14 mouse cellular contexts compared by ENCODE assay signal in genomic region chr10:117517800-117518770, GRCm38 (mm10).
DNase-seq lines count a peak whose midpoint lies in the region; ATAC-seq lines count a peak whose summit lies in the region.
"Had no signal": no experiment of that assay in that cellular context is flagged by ENCODE, and none has a peak within 500 bp of the region (broad histone marks: within the 10 kb centered on the region; RNA-seq: fewer than 3 reads in every experiment).

No protein-coding gene starts in this region.

- no peaks in the 10 kb centered on the region for H3K9me3 ChIP-seq in intestine, embryonic 14.5 days (ENCODE audit: control insufficient read depth, low read length)
- no peaks in the 10 kb centered on the region for H3K9me3 ChIP-seq in intestine, embryonic 15.5 days
- no peaks in the 10 kb centered on the region for H3K9me3 ChIP-seq in lung, embryonic 16.5 days (ENCODE audit: control insufficient read depth, low read length)
- H3K9me3 ChIP-seq in embryonic facial prominence, embryonic 13.5 days = no peaks in the 10 kb centered on the region
- H3K9me3 ChIP-seq in stomach, embryonic 16.5 days (replicated peaks; ENCODE audit: control insufficient read depth, low read length) = no peaks in the 10 kb centered on the region
- H3K9me3 ChIP-seq: G1E had no signal

- H3K27ac ChIP-seq in intestine, embryonic 14.5 days (ENCODE audit: low read depth) = no peak overlapping the region
- H3K27ac ChIP-seq in intestine, embryonic 15.5 days = no peak overlapping the region
- H3K27ac ChIP-seq in lung, embryonic 16.5 days (ENCODE audit: low read length) = peak overlapping the region; percentile 43
- H3K27ac ChIP-seq in embryonic facial prominence, embryonic 13.5 days = 0 out of 2 replicates have a peak overlapping the region, but pooled peaks have one; percentile 39
- H3K27ac ChIP-seq in stomach, embryonic 16.5 days (ENCODE audit: low read length) = peak overlapping the region; percentile 13; the same call in 1 of the 2 replicates

- no peaks in the 10 kb centered on the region for H3K36me3 ChIP-seq in intestine, embryonic 14.5 days (ENCODE audit: control insufficient read depth, insufficient read depth, low read length)
- H3K36me3 ChIP-seq in intestine, embryonic 15.5 days = no peaks in the 10 kb centered on the region
- no peaks in the 10 kb centered on the region for H3K36me3 ChIP-seq in lung, embryonic 16.5 days (ENCODE audit: control insufficient read depth, insufficient read depth, low read length)
- no peaks in the 10 kb centered on the region for H3K36me3 ChIP-seq in embryonic facial prominence, embryonic 13.5 days
- H3K36me3 ChIP-seq in stomach, embryonic 16.5 days (ENCODE audit: control insufficient read depth, insufficient read depth, low read length) = no peaks in the 10 kb centered on the region
- H3K36me3 ChIP-seq: G1E had no signal

- ATAC-seq in intestine, embryonic 14.5 days (replicated peaks; ENCODE audit: low FRiP score, low TSS enrichment, low read depth) = no peak
- ATAC-seq in intestine, embryonic 15.5 days = no peak
- ATAC-seq in lung, embryonic 16.5 days (ENCODE audit: low read depth) = peak; percentile 76
- no peak for ATAC-seq in embryonic facial prominence, embryonic 13.5 days (ENCODE audit: insufficient number of reproducible peaks, insufficient read depth, low FRiP score, low TSS enrichment, low read depth)
- ATAC-seq in stomach, embryonic 16.5 days (ENCODE audit: insufficient read depth, low FRiP score) = no peak
- ATAC-seq: forebrain, postnatal 0 days; inflammation-experienced regulatory T-cells, adult 6 months had no signal

- H3K4me3 ChIP-seq in intestine, embryonic 14.5 days (ENCODE audit: low read depth, low read length) = no peak overlapping the region
- no peak overlapping the region for H3K4me3 ChIP-seq in intestine, embryonic 15.5 days (replicated peaks)
- H3K4me3 ChIP-seq in lung, embryonic 16.5 days (ENCODE audit: low read length) = no peak overlapping the region
- no peak overlapping the region for H3K4me3 ChIP-seq in embryonic facial prominence, embryonic 13.5 days
- H3K4me3 ChIP-seq in stomach, embryonic 16.5 days (replicated peaks; ENCODE audit: low read length) = no peak overlapping the region

- DNase-seq in intestine, embryonic 14.5 days (ENCODE audit: low spot score) = no peak
- DNase-seq in lung, adult 18-20 months = no peak
- no peak for DNase-seq in layer of hippocampus, postnatal 25 days (ENCODE audit: extremely low spot score in 1 of 2, low spot score in 1 of 2)
- DNase-seq: adrenal gland, adult 8-10 months; cerebellum, adult 2 months; forebrain, postnatal 0 days; heart, adult 18-20 months; midbrain, embryonic 14.5 days had no signal

- peaks cover 6% of the 10 kb centered on the region; the same call in 1 of the 2 replicates for H3K4me1 ChIP-seq in intestine, embryonic 14.5 days (replicated peaks; ENCODE audit: control insufficient read depth, insufficient read depth, low read length)
- no peaks in the 10 kb centered on the region for H3K4me1 ChIP-seq in intestine, embryonic 15.5 days (replicated peaks)
- H3K4me1 ChIP-seq in lung, embryonic 16.5 days (replicated peaks; ENCODE audit: control insufficient read depth, insufficient read depth, low read length) = peaks cover 11% of the 10 kb centered on the region; the same call in 1 of the 2 replicates
- H3K4me1 ChIP-seq in embryonic facial prominence, embryonic 13.5 days = peaks cover 20% of the 10 kb centered on the region
- H3K4me1 ChIP-seq in stomach, embryonic 16.5 days (ENCODE audit: control insufficient read depth, insufficient read depth, low read length) = peaks cover 8% of the 10 kb centered on the region; the same call in 1 of the 2 replicates

- H3K27me3 ChIP-seq in intestine, embryonic 14.5 days (replicated peaks; ENCODE audit: control insufficient read depth, insufficient read depth, low read length) = no peaks in the 10 kb centered on the region
- H3K27me3 ChIP-seq in intestine, embryonic 15.5 days (replicated peaks) = no peaks in the 10 kb centered on the region
- H3K27me3 ChIP-seq in lung, embryonic 16.5 days (ENCODE audit: control insufficient read depth, insufficient read depth, low read depth, low read length) = no peaks in the 10 kb centered on the region
- no peaks in the 10 kb centered on the region for H3K27me3 ChIP-seq in embryonic facial prominence, embryonic 13.5 days
- no peaks in the 10 kb centered on the region for H3K27me3 ChIP-seq in stomach, embryonic 16.5 days (ENCODE audit: control insufficient read depth, insufficient read depth, low read length)

- whole genome bisulfite sequencing in intestine, embryonic 14.5 days = 37% methylated on average over 14 of the region's 14 CpGs
- 44% methylated on average over 14 of the region's 14 CpGs for WGBS in intestine, embryonic 15.5 days
- WGBS in lung, embryonic 16.5 days = 31% methylated on average over 14 of the region's 14 CpGs
- 38% methylated on average over 14 of the region's 14 CpGs for WGBS in embryonic facial prominence, embryonic 13.5 days
- WGBS in stomach, embryonic 16.5 days = 43% methylated on average over 14 of the region's 14 CpGs

- H3K9ac ChIP-seq in intestine, embryonic 14.5 days (ENCODE audit: low read length) = no peak overlapping the region
- H3K9ac ChIP-seq in intestine, embryonic 15.5 days = no peak overlapping the region
- H3K9ac ChIP-seq in lung, embryonic 16.5 days (ENCODE audit: low read length) = no peak overlapping the region
- no peak overlapping the region for H3K9ac ChIP-seq in embryonic facial prominence, embryonic 13.5 days
- H3K9ac ChIP-seq in stomach, embryonic 16.5 days (ENCODE audit: low read length) = no peak overlapping the region
- H3K9ac ChIP-seq: forebrain, postnatal 0 days had no signal

- H3K4me2 ChIP-seq in intestine, embryonic 14.5 days (ENCODE audit: low read length) = 0 out of 2 replicates have a peak overlapping the region, but pooled peaks have one; percentile 13
- no peak overlapping the region for H3K4me2 ChIP-seq in intestine, embryonic 15.5 days (replicated peaks)
- H3K4me2 ChIP-seq in lung, embryonic 16.5 days (ENCODE audit: low read depth, low read length) = 0 out of 2 replicates have a peak overlapping the region, but pooled peaks have one; percentile 6
- peak overlapping the region; percentile 2; the same call in 1 of the 2 replicates for H3K4me2 ChIP-seq in embryonic facial prominence, embryonic 13.5 days
- H3K4me2 ChIP-seq in stomach, embryonic 16.5 days (ENCODE audit: low read depth, low read length) = no peak overlapping the region

Comparison
In these comparisons a context has a peak if more than half of its experiments do, and no peak if none do; other contexts are left out.
1. H3K4me2 ChIP-seq: peak in intestine, embryonic 14.5 days (single experiment), lung, embryonic 16.5 days (single experiment) and embryonic facial prominence, embryonic 13.5 days (single experiment); none in intestine, embryonic 15.5 days (single experiment) and stomach, embryonic 16.5 days (single experiment).
2. H3K27ac ChIP-seq: peak in lung, embryonic 16.5 days (single experiment), embryonic facial prominence, embryonic 13.5 days (single experiment) and stomach, embryonic 16.5 days (single experiment); none in intestine, embryonic 14.5 days (single experiment) and intestine, embryonic 15.5 days (single experiment).